Mouse (Mus musculus) neural tube, embryonic 14.5 days (tissue): ENCODE measurements at regions not wholly inside any gene's neighbourhood (a gene's known extent, or its start where the extent isn't known, plus 50 kb on each side); places are given as distances from the start of the nearest gene placed in this dataset.
"Not testable (repeated sequence)": the region's sequence is repeated elsewhere in the genome, so short reads cannot be mapped to it uniquely, and the experiment has no call there.

Source experiments
- ATAC-seq: fragments of 200-750 bp; cut with Nextera tagmentation; 2 replicates; pipeline ENCODE4 v1.8.0; 2017; ENCODE audit warnings: low read depth, mild to moderate bottlenecking, moderate TSS enrichment, moderate library complexity
- H3K27ac ChIP-seq: fragments of 300-500 bp; sonication (generic); 2 replicates; pipeline ENCODE4 v1.5.1; 2014; ENCODE audit warnings: low read depth, mild to moderate bottlenecking, control low read depth, low read length, moderate library complexity, mixed read lengths
- H3K27me3 ChIP-seq: fragments of 300-500 bp; sonication (generic); 2 replicates; pipeline ENCODE4 v1.6.1; 2014; ENCODE audit warnings: low read length; ENCODE audit not compliant: control insufficient read depth, insufficient read depth
- H3K36me3 ChIP-seq: fragments of 300-500 bp; sonication (generic); 2 replicates; pipeline ENCODE4 v1.6.1; 2014; ENCODE audit warnings: low read length, mixed read lengths; ENCODE audit not compliant: control insufficient read depth, insufficient read depth
- H3K4me1 ChIP-seq: fragments of 300-500 bp; sonication (generic); 2 replicates; pipeline ENCODE4 v1.6.1; 2014; ENCODE audit warnings: low read length; ENCODE audit not compliant: control insufficient read depth, insufficient read depth
- H3K4me2 ChIP-seq: fragments of 300-500 bp; sonication (generic); 2 replicates; pipeline ENCODE4 v1.6.1; 2014; ENCODE audit warnings: mild to moderate bottlenecking, low read depth, low read length, control low read depth
- H3K4me3 ChIP-seq: fragments of 300-500 bp; sonication (generic); 2 replicates; pipeline ENCODE4 v1.5.1; 2014; ENCODE audit warnings: low read depth, low read length, control low read depth, mixed read lengths
- H3K9ac ChIP-seq: fragments of 300-500 bp; sonication (generic); replicated peaks from 2 replicates; pipeline ENCODE4 v1.6.1; 2014; ENCODE audit warnings: low read depth, mild to moderate bottlenecking, control low read depth, low read length, mixed read lengths
- H3K9me3 ChIP-seq: fragments of 300-500 bp; sonication (generic); 2 replicates; pipeline ENCODE4 v1.6.1; 2016; ENCODE audit warnings: low read length; ENCODE audit not compliant: control insufficient read depth
- WGBS: fragments of 180-500 bp; shearing (Covaris S2); extraction: QIAGEN DNeasy Blood & Tissue Kit; methylation state at CpG from one replicate; pipeline ENCODE4 v1.1.7; 2014; 5-methylcytosine and 5-hydroxymethylcytosine counted together

- Histone ChIP-seq H3K9ac (no peak overlapping the region), H3K36me3 (no peaks in the 10 kb centered on the region), H3K4me1 (no peaks in the 10 kb centered on the region), H3K4me2 (no peak overlapping the region), H3K9me3 (no peaks in the 10 kb centered on the region), H3K4me3 (no peak overlapping the region), H3K27me3 (no peaks in the 10 kb centered on the region), H3K27ac (no peak overlapping the region)
- 92% methylated on average over 2 of the region's 2 CpGs for WGBS
- no peak for ATAC-seq
These were observed 1197.9 kb upstream of the Rag2 start for GRCm38 (mm10) chr2:100426661-100427060.

GRCm38 (mm10) chr2:100434991-100435390 lies 1189.5 kb upstream of the Rag2 start:
- Histone ChIP-seq H3K9me3 (no peaks in the 10 kb centered on the region), H3K27ac (no peak overlapping the region), H3K9ac (no peak overlapping the region), H3K4me1 (no peaks in the 10 kb centered on the region), H3K4me3 (no peak overlapping the region), H3K27me3 (no peaks in the 10 kb centered on the region), H3K4me2 (no peak overlapping the region), H3K36me3 (no peaks in the 10 kb centered on the region)
- no peak for ATAC-seq
- 79% methylated on average over 3 of the region's 3 CpGs for WGBS

- WGBS: 84% methylated on average over 1 of the region's 1 CpGs
- Histone ChIP-seq H3K4me1 (no peaks in the 10 kb centered on the region), H3K27me3 (no peaks in the 10 kb centered on the region), H3K4me3 (no peak overlapping the region), H3K9me3 (no peaks in the 10 kb centered on the region), H3K9ac (no peak overlapping the region), H3K4me2 (no peak overlapping the region), H3K36me3 (no peaks in the 10 kb centered on the region), H3K27ac (no peak overlapping the region)
- ATAC-seq: no peak
These were observed 1178.7 kb upstream of the Rag2 start for GRCm38 (mm10) chr2:100445868-100446267.

GRCm38 (mm10) chr2:100446332-100446731 lies 1178.2 kb upstream of the Rag2 start:
- H3K27me3 ChIP-seq: no peaks in the 10 kb centered on the region
- no peak overlapping the region for H3K27ac ChIP-seq
- H3K4me1 ChIP-seq: no peaks in the 10 kb centered on the region
- no peaks in the 10 kb centered on the region for H3K36me3 ChIP-seq
- H3K9me3 ChIP-seq: no peaks in the 10 kb centered on the region
- ATAC-seq: no peak
- no peak overlapping the region for H3K4me2 ChIP-seq
- WGBS: 72% methylated on average over 2 of the region's 2 CpGs
- no peak overlapping the region for H3K4me3 ChIP-seq
- H3K9ac ChIP-seq: no peak overlapping the region

- H3K4me1 ChIP-seq, H3K9me3 ChIP-seq, H3K36me3 ChIP-seq, H3K27me3 ChIP-seq, ATAC-seq, H3K9ac ChIP-seq, H3K4me3 ChIP-seq, H3K4me2 ChIP-seq, H3K27ac ChIP-seq: not testable (repeated sequence)
- no CpG with 5 or more reads among the region's 1 CpGs for WGBS
These were observed 1164.9 kb upstream of the Rag2 start for GRCm38 (mm10) chr2:100459641-100460040.

GRCm38 (mm10) chr2:100486229-100486628 lies 1138.3 kb upstream of the Rag2 start:
- not testable (repeated sequence) for H3K36me3 ChIP-seq, H3K4me3 ChIP-seq, H3K9me3 ChIP-seq, ATAC-seq, H3K4me1 ChIP-seq, H3K27me3 ChIP-seq, H3K4me2 ChIP-seq, H3K27ac ChIP-seq, H3K9ac ChIP-seq
- no CpG with 5 or more reads among the region's 3 CpGs for WGBS

GRCm38 (mm10) chr2:100505114-100505513 lies 1119.4 kb upstream of the Rag2 start:
- not testable (repeated sequence) for H3K4me2 ChIP-seq, H3K9me3 ChIP-seq, ATAC-seq, H3K27ac ChIP-seq, H3K36me3 ChIP-seq, H3K27me3 ChIP-seq, H3K4me1 ChIP-seq, H3K4me3 ChIP-seq, H3K9ac ChIP-seq
- no CpG with 5 or more reads among the region's 1 CpGs for WGBS
